33 mouse cellular contexts compared by ENCODE assay signal in the genomic region with DNA sequence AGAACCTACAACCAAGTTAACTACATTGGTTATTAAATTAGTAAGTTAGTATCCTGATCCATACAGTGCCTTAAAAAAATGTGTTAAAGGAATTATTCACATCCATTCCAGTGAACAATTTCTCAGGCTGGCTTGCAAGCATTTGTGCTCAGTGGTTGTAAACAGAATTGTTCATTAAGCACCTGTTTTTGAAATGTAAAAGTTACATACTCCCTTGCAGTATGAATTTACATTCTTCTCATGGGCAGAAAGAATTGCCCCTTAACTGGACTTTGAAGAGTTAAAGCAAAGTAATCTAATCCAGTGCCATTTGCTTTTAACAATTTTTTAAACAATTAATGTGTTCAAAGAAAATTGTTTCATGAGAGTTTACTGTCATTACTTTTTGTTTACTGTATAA. TPM values are rescaled to one million over a fixed set of nuclear protein-coding genes. Genes with fewer than 3 reads are reported as not detected.
"Had no signal": no experiment of that assay in that cellular context is flagged by ENCODE, and none has a peak within 500 bp of the region (broad histone marks: within the 10 kb centered on the region; RNA-seq: fewer than 3 reads in every experiment).

No protein-coding gene starts in this region.

- H3K27ac ChIP-seq: heart, adult 2 months; heart, embryonic 13.5 days; heart, embryonic 15.5 days; hindbrain, embryonic 10.5 days; hindbrain, embryonic 12.5 days; hindbrain, embryonic 14.5 days; intestine, embryonic 15.5 days; layer of hippocampus, adult 2 months; left cerebral cortex, adult 2 months; limb, embryonic 12.5 days had no signal

- H3K4me2 ChIP-seq: heart, embryonic 11.5 days; heart, embryonic 13.5 days; heart, embryonic 15.5 days; hindbrain, embryonic 12.5 days; hindbrain, embryonic 14.5 days; intestine, embryonic 15.5 days; limb, embryonic 12.5 days had no signal

- H3K36me3 ChIP-seq: heart, embryonic 13.5 days; heart, embryonic 15.5 days; hindbrain, embryonic 10.5 days; hindbrain, embryonic 12.5 days; intestine, embryonic 15.5 days; limb, embryonic 12.5 days had no signal

- H3K4me1 ChIP-seq: limb, embryonic 12.5 days had no signal

- DNase-seq: gastrocnemius, postnatal 14 days; gastrocnemius, postnatal 36 days; heart, adult 11 months; heart, adult 2 months; heart, postnatal 4 days; kidney, adult 18-20 months; kidney, adult 8-10 months; kidney, postnatal 10 days; kidney, postnatal 25 days; kidney, postnatal 4 days; liver had no signal

- H3K9me3 ChIP-seq: heart, embryonic 13.5 days; heart, embryonic 15.5 days; hindbrain, embryonic 10.5 days; hindbrain, embryonic 12.5 days; intestine, embryonic 15.5 days; limb, embryonic 12.5 days had no signal

- H3K9ac ChIP-seq: heart, embryonic 13.5 days; heart, embryonic 15.5 days; hindbrain, embryonic 12.5 days; hindbrain, embryonic 14.5 days; intestine, embryonic 15.5 days; limb, embryonic 12.5 days had no signal

- H3K4me3 ChIP-seq: heart, adult 2 months; heart, embryonic 13.5 days; heart, embryonic 15.5 days; hindbrain, embryonic 10.5 days; hindbrain, embryonic 12.5 days; intestine, embryonic 15.5 days; layer of hippocampus, adult 2 months; left cerebral cortex, adult 2 months; limb, embryonic 12.5 days had no signal

- ATAC-seq: hindbrain, embryonic 16.5 days; inflammation-experienced regulatory T-cells, adult 6 months; intestine, embryonic 15.5 days; intestine, postnatal 0 days had no signal

RNA-seq across cellular contexts. Expression of gene Pax1, which starts 9.6 kb away (rescaled TPM):
- total RNA-seq: gastrocnemius, adult 18-20 months; gastrocnemius, adult 8-10 months; heart, adult 2 months; heart, postnatal 25 days; heart, postnatal 4 days; layer of hippocampus, postnatal 10 days; layer of hippocampus, postnatal 25 days; left cerebral cortex, adult 2 months; left cerebral cortex, postnatal 14 days; left cerebral cortex, postnatal 36 days had no signal
- polyA plus RNA-seq: heart, postnatal 0 days; hindbrain, embryonic 14.5 days; hindbrain, embryonic 16.5 days; inflammation-experienced regulatory T-cells, adult 6 months; intestine, embryonic 15.5 days; intestine, postnatal 0 days; kidney, embryonic 14.5 days had no signal
